Mouse (Mus musculus) E14TG2a.4 (cell line): ENCODE results near the gene Kansl3.

Experiments
- CTCF ChIP-seq: conservative IDR thresholded peaks from 2 replicates; pipeline ENCODE4 v1.5.1; 2014; ENCODE audit warnings: low read length
- POU5F1 ChIP-seq: IDR thresholded peaks from 2 replicates; pipeline ENCODE4 v1.6.1; 2014; ENCODE audit warnings: low read length, borderline replicate concordance

DNA sequence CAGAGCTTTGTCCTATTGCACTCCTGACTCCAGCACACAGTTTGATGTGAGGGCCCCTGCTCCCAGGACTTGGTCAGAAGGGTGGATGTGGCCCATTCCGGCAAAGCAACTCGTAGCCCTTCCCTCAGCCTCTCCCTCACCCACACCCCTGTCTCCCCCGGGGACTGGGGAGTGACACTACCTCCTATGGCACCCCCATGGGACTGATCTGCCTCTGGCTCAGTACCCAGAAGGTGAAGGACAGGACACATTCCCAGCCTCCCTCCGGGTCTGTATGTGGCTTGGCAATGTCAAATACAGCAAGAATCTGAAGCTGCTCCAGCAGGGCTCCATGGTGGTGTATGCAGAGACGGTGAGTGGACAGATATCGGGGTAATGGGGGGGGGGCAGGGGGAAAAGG lies 35.5 kb upstream of the Kansl3 start:
- TF ChIP-seq CTCF (no peak), POU5F1 (no peak)
